Mouse (Mus musculus): ENCODE measurements around the gene Zic4. TPM values are rescaled to one million over a fixed set of nuclear protein-coding genes. Genes with fewer than 3 reads are reported as not detected.

Zic4 gene
- polyA plus RNA-seq, 1 experiment from 2014 or later: 46.7 TPM

- H3K4me2 ChIP-seq (ENCODE audit: low read depth, low read length): peak overlapping the region; percentile 42
- H3K27me3 ChIP-seq (ENCODE audit: control insufficient read depth, insufficient read depth, low read length): peaks cover 12% of the 10 kb centered on the region
- H3K36me3 ChIP-seq (ENCODE audit: control insufficient read depth, insufficient read depth, low read length): no peaks in the 10 kb centered on the region; the same call in 1 of the 2 replicates
- ATAC-seq (ENCODE audit: low read depth): peak; percentile 45
- H3K9ac ChIP-seq (replicated peaks; ENCODE audit: low read depth, low read length): peak overlapping the region; percentile 59
- H3K4me3 ChIP-seq (ENCODE audit: low read depth, low read length): peak overlapping the region; percentile 32
- no peaks in the 10 kb centered on the region for H3K9me3 ChIP-seq (ENCODE audit: control insufficient read depth, low read length)
- H3K4me1 ChIP-seq (ENCODE audit: control insufficient read depth, insufficient read depth, low read length): peaks cover 3% of the 10 kb centered on the region; the same call in 1 of the 2 replicates
- WGBS: 1% methylated on average over 17 of the region's 18 CpGs
- peak overlapping the region; percentile 97 for H3K27ac ChIP-seq (ENCODE audit: low read depth, low read length)
Measured at GRCm38 (mm10) chr9:91366226-91366998, 4.2 kb downstream of the Zic4 start.

DNA sequence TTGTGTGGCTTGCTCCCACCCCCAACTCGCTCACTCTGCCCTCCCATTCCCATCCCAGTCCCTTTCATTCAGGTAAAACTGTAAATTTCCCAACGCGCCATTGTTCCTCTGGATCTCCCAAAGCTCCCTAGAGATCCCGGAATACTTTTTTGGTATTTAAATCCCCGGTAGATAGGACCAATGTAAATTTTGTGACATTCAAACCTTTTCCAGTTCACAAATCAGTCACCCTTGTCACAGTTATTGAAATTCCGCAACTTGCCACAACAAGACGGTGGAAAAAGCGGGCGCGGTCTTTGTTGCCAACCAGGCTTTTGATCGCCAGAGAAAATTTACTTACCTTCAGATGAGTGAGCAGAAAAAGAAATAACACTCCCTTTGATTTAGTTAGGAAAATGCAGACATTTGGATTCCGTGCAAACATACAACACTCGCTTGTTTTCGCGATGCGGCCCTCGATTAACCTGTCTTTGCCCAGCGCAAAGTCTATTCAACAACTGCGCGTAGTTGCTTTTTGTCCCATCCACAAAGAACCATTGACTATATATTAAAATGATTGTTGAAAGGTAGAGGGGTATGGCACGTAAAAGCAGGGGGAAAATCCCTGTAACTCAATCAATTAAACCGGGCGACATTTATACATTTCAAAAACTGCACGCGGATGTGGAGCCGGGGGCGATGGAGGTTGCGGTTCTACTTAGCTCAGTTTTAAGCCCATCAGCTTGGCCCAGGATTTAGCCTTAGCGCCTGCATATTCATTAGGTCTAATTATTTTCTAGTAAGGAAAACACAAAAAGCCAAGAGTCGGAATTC lies 5.0 kb downstream of the Zic4 start:
- Histone ChIP-seq H3K36me3 (ENCODE audit: control insufficient read depth, insufficient read depth, low read length) (no peaks in the 10 kb centered on the region; the same call in 1 of the 2 replicates), H3K27me3 (ENCODE audit: control insufficient read depth, insufficient read depth, low read length) (peaks cover 18% of the 10 kb centered on the region), H3K9ac (replicated peaks; ENCODE audit: low read depth, low read length) (peak overlapping the region; percentile 59), H3K9me3 (ENCODE audit: control insufficient read depth, low read length) (no peaks in the 10 kb centered on the region), H3K4me3 (ENCODE audit: low read depth, low read length) (peak overlapping the region; percentile 32), H3K4me2 (ENCODE audit: low read depth, low read length) (peak overlapping the region; percentile 42), H3K4me1 (ENCODE audit: control insufficient read depth, insufficient read depth, low read length) (peaks cover 3% of the 10 kb centered on the region; the same call in 1 of the 2 replicates), H3K27ac (ENCODE audit: low read depth, low read length) (peak overlapping the region; percentile 97)
- 1% methylated on average over 30 of the region's 30 CpGs for WGBS
- ATAC-seq (ENCODE audit: low read depth): no peak

- Histone ChIP-seq H3K4me3 (ENCODE audit: low read depth, low read length) (peak overlapping the region; percentile 30; the same call in 1 of the 2 replicates), H3K36me3 (ENCODE audit: control insufficient read depth, insufficient read depth, low read length) (no peaks in the 10 kb centered on the region; the same call in 1 of the 2 replicates), H3K9me3 (ENCODE audit: control insufficient read depth, low read length) (no peaks in the 10 kb centered on the region), H3K4me2 (ENCODE audit: low read depth, low read length) (peak overlapping the region; percentile 42), H3K4me1 (ENCODE audit: control insufficient read depth, insufficient read depth, low read length) (peaks cover 3% of the 10 kb centered on the region; the same call in 1 of the 2 replicates), H3K27ac (ENCODE audit: low read depth, low read length) (peak overlapping the region; percentile 97; the same call in 1 of the 2 replicates), H3K9ac (replicated peaks; ENCODE audit: low read depth, low read length) (peak overlapping the region; percentile 59; the same call in 1 of the 2 replicates), H3K27me3 (ENCODE audit: control insufficient read depth, insufficient read depth, low read length) (peaks cover 25% of the 10 kb centered on the region)
- no peak for ATAC-seq (ENCODE audit: low read depth)
- WGBS: 9% methylated on average over 3 of the region's 3 CpGs
Measured at GRCm38 (mm10) chr9:91368150-91368549, 5.9 kb downstream of the Zic4 start.

DNA sequence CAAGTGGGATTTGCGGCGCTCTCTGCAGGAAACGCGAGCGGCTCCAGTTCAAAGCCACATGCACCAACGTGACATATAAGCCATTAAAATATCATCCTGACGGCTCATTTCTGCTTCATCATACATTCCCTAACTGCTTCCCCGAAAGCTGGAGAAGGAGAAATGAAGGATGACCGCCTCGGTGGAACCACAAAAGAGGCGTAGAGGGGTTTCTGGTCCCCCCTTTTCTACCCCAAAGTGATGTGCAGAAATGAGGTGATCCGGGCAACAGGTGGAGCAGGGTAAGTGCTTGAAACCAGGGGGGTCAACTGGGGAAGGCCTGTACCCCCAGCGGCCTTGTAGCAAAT lies 6.7 kb downstream of the Zic4 start:
- Histone ChIP-seq H3K4me1 (ENCODE audit: control insufficient read depth, insufficient read depth, low read length) (peaks cover 3% of the 10 kb centered on the region; the same call in 1 of the 2 replicates), H3K4me2 (ENCODE audit: low read depth, low read length) (peak overlapping the region; percentile 42), H3K27ac (ENCODE audit: low read depth, low read length) (peak overlapping the region; percentile 97), H3K36me3 (ENCODE audit: control insufficient read depth, insufficient read depth, low read length) (no peaks in the 10 kb centered on the region; the same call in 1 of the 2 replicates), H3K27me3 (ENCODE audit: control insufficient read depth, insufficient read depth, low read length) (peaks cover 25% of the 10 kb centered on the region), H3K9me3 (ENCODE audit: control insufficient read depth, low read length) (no peaks in the 10 kb centered on the region), H3K9ac (replicated peaks; ENCODE audit: low read depth, low read length) (peak overlapping the region; percentile 59; the same call in 1 of the 2 replicates), H3K4me3 (ENCODE audit: low read depth, low read length) (peak overlapping the region; percentile 30)
- no peak for ATAC-seq (ENCODE audit: low read depth)
- 4% methylated on average over 13 of the region's 13 CpGs for WGBS

GRCm38 (mm10) chr9:91369293-91369991 lies 7.2 kb downstream of the Zic4 start:
- peak overlapping the region; percentile 59 for H3K9ac ChIP-seq (replicated peaks; ENCODE audit: low read depth, low read length)

DNA sequence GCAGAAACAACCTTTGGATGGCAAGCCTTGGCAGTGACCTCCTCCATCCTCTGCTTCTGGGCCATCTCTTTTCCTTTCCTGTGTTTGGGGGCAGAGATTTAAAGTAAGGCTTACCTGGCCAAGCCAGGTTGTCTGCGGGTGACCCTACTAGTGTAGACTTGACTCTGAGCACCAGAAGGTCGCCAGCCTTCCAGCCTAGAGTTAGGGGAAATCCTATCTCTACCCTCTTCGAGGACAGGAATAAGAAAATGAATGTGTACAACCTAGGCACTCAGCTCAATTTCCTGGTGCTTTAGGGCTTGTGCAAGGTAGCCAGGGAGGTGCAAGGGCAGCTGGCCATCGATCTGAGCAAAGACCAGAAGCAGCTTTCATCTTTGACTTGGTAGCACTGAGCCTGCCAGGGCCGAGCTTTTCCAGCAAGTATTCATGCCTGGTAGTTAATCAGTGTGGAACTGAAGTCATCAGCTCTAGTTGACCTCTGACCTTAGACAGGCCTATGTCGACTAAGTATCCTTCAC lies 8.0 kb downstream of the Zic4 start:
- no peak for ATAC-seq (ENCODE audit: low read depth)
- H3K36me3 ChIP-seq (ENCODE audit: control insufficient read depth, insufficient read depth, low read length): no peaks in the 10 kb centered on the region
- 16% methylated on average over 6 of the region's 6 CpGs for WGBS
- H3K9me3 ChIP-seq (ENCODE audit: control insufficient read depth, low read length): no peaks in the 10 kb centered on the region
- peaks cover 3% of the 10 kb centered on the region; the same call in 1 of the 2 replicates for H3K4me1 ChIP-seq (ENCODE audit: control insufficient read depth, insufficient read depth, low read length)
- peak overlapping the region; percentile 30; the same call in 1 of the 2 replicates for H3K4me3 ChIP-seq (ENCODE audit: low read depth, low read length)
- H3K27ac ChIP-seq (ENCODE audit: low read depth, low read length): peak overlapping the region; percentile 97
- H3K9ac ChIP-seq (replicated peaks; ENCODE audit: low read depth, low read length): peak overlapping the region; percentile 59
- peaks cover 25% of the 10 kb centered on the region for H3K27me3 ChIP-seq (ENCODE audit: control insufficient read depth, insufficient read depth, low read length)
- H3K4me2 ChIP-seq (ENCODE audit: low read depth, low read length): peak overlapping the region; percentile 42

More at GRCm38 (mm10) chr9:91369293-91369991, 7.2 kb downstream of the Zic4 start:
- peaks cover 25% of the 10 kb centered on the region for H3K27me3 ChIP-seq (ENCODE audit: control insufficient read depth, insufficient read depth, low read length)
- H3K4me2 ChIP-seq (ENCODE audit: low read depth, low read length): peak overlapping the region; percentile 42
- peak overlapping the region; percentile 97 for H3K27ac ChIP-seq (ENCODE audit: low read depth, low read length)
- peak overlapping the region; percentile 30 for H3K4me3 ChIP-seq (ENCODE audit: low read depth, low read length)
- WGBS: 6% methylated on average over 24 of the region's 26 CpGs
- H3K36me3 ChIP-seq (ENCODE audit: control insufficient read depth, insufficient read depth, low read length): no peaks in the 10 kb centered on the region
- peaks cover 3% of the 10 kb centered on the region; the same call in 1 of the 2 replicates for H3K4me1 ChIP-seq (ENCODE audit: control insufficient read depth, insufficient read depth, low read length)
- no peaks in the 10 kb centered on the region for H3K9me3 ChIP-seq (ENCODE audit: control insufficient read depth, low read length)
- no peak for ATAC-seq (ENCODE audit: low read depth)

DNA sequence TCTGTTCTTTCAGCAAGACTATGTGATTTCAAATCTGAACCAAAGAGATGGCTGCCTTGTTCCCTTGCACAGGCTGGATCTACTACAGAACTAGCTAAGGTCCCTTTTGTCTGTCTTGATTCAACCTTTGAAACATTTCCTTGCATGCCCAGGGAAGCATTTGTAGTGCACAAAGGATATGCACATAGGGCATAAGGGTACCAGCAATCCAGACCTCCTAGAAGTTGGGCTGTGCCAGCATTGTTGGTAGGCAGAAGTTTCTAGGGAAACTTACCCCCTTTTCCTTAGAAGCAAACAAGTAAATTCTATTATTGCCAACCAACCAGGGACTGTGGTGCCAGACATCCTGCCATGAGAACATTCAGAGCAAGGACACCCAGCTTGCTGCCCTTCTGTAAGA lies 8.8 kb downstream of the Zic4 start:
- ATAC-seq (ENCODE audit: low read depth): no peak
- Histone ChIP-seq H3K4me3 (ENCODE audit: low read depth, low read length) (peak overlapping the region; percentile 10; the same call in 1 of the 2 replicates), H3K27me3 (ENCODE audit: control insufficient read depth, insufficient read depth, low read length) (peaks cover 27% of the 10 kb centered on the region), H3K27ac (ENCODE audit: low read depth, low read length) (peak overlapping the region; percentile 97), H3K9ac (replicated peaks; ENCODE audit: low read depth, low read length) (peak overlapping the region; percentile 59; the same call in 1 of the 2 replicates), H3K4me1 (ENCODE audit: control insufficient read depth, insufficient read depth, low read length) (peaks cover 3% of the 10 kb centered on the region; the same call in 1 of the 2 replicates), H3K9me3 (ENCODE audit: control insufficient read depth, low read length) (no peaks in the 10 kb centered on the region), H3K4me2 (ENCODE audit: low read depth, low read length) (peak overlapping the region; percentile 42), H3K36me3 (ENCODE audit: control insufficient read depth, insufficient read depth, low read length) (no peaks in the 10 kb centered on the region)

GRCm38 (mm10) chr9:91371608-91372007 lies 9.4 kb downstream of the Zic4 start:
- 12% methylated on average over 4 of the region's 4 CpGs for WGBS
- peak overlapping the region; percentile 97 for H3K27ac ChIP-seq (ENCODE audit: low read depth, low read length)
- H3K9ac ChIP-seq (replicated peaks; ENCODE audit: low read depth, low read length): 0 out of 2 replicates have a peak overlapping the region, but pooled peaks have one; percentile 16
- no peaks in the 10 kb centered on the region for H3K36me3 ChIP-seq (ENCODE audit: control insufficient read depth, insufficient read depth, low read length)
- ATAC-seq (ENCODE audit: low read depth): no peak
- peak overlapping the region; percentile 42 for H3K4me2 ChIP-seq (ENCODE audit: low read depth, low read length)
- peak overlapping the region; percentile 10; the same call in 1 of the 2 replicates for H3K4me3 ChIP-seq (ENCODE audit: low read depth, low read length)
- peaks cover 3% of the 10 kb centered on the region; the same call in 1 of the 2 replicates for H3K4me1 ChIP-seq (ENCODE audit: control insufficient read depth, insufficient read depth, low read length)
- peaks cover 30% of the 10 kb centered on the region for H3K27me3 ChIP-seq (ENCODE audit: control insufficient read depth, insufficient read depth, low read length)
- no peaks in the 10 kb centered on the region for H3K9me3 ChIP-seq (ENCODE audit: control insufficient read depth, low read length)
